Mouse (Mus musculus) lung, embryonic 14.5 days (tissue): Measurements from ENCODE around the gene Pigk. TPM values are rescaled to one million over a fixed set of nuclear protein-coding genes. Genes with fewer than 3 reads are reported as not detected.
"Not testable (repeated sequence)": the region's sequence is repeated elsewhere in the genome, so short reads cannot be mapped to it uniquely, and the experiment has no call there.

Source experiments
- ATAC-seq: fragments of 200-750 bp; cut with Nextera tagmentation; 2 replicates; pipeline ENCODE4 v1.8.0; 2017; ENCODE audit warnings: mild to moderate bottlenecking, moderate TSS enrichment, moderate library complexity; ENCODE audit not compliant: insufficient read depth
- DNase-seq: peaks from one replicate; pipeline ENCODE4 v3.0.0-alpha.2; 2015
- H3K27ac ChIP-seq: fragments of 300-500 bp; sonication (generic); 2 replicates; pipeline ENCODE4 v1.5.1; 2014; ENCODE audit warnings: low read depth, mild to moderate bottlenecking, moderate library complexity
- H3K27me3 ChIP-seq: fragments of 300-500 bp; sonication (generic); 2 replicates; pipeline ENCODE4 v1.6.1; 2014; ENCODE audit warnings: low read length, control low read depth; ENCODE audit not compliant: insufficient read depth
- H3K36me3 ChIP-seq: fragments of 300-500 bp; sonication (generic); 2 replicates; pipeline ENCODE4 v1.6.1; 2014; ENCODE audit warnings: control low read depth; ENCODE audit not compliant: insufficient read depth
- H3K4me1 ChIP-seq: fragments of 300-500 bp; sonication (generic); 2 replicates; pipeline ENCODE4 v1.6.1; 2014; ENCODE audit warnings: antibody characterized with exemption, control low read depth; ENCODE audit not compliant: insufficient read depth
- H3K4me2 ChIP-seq: fragments of 300-500 bp; sonication (generic); 2 replicates; pipeline ENCODE4 v1.6.1; 2014; ENCODE audit warnings: mild to moderate bottlenecking
- H3K4me3 ChIP-seq: fragments of 300-500 bp; sonication (generic); 2 replicates; pipeline ENCODE4 v1.5.1; 2014; ENCODE audit warnings: low read depth, low read length
- H3K9ac ChIP-seq: fragments of 300-500 bp; sonication (generic); 2 replicates; pipeline ENCODE4 v1.6.1; 2014
- H3K9me3 ChIP-seq: fragments of 300-500 bp; sonication (generic); 2 replicates; pipeline ENCODE4 v1.6.1; 2016; ENCODE audit warnings: low read depth, low read length, control low read depth
- CTCF ChIP-seq: IDR thresholded peaks from 2 replicates; pipeline ENCODE4 v1.5.1; 2016; ENCODE audit warnings: antibody characterized with exemption, low read depth
- WGBS: fragments of 180-500 bp; shearing (Covaris S2); extraction: QIAGEN DNeasy Blood & Tissue Kit; methylation state at CpG from one replicate; pipeline ENCODE4 v1.1.7; 2014; 5-methylcytosine and 5-hydroxymethylcytosine counted together
- polyA plus RNA-seq: library from polyadenylated mRNA; unstranded; fragments of >200 nt; fragmentation: Nextera tagmentation; extraction: Ambion mirVana; gene quantifications from 2 replicates; pipeline ENCODE4 v1.2.1, GENCODE M21; 2014

Gene Pigk
- polyA plus RNA-seq, 1 experiment from 2014 or later = 50.3 TPM

DNA sequence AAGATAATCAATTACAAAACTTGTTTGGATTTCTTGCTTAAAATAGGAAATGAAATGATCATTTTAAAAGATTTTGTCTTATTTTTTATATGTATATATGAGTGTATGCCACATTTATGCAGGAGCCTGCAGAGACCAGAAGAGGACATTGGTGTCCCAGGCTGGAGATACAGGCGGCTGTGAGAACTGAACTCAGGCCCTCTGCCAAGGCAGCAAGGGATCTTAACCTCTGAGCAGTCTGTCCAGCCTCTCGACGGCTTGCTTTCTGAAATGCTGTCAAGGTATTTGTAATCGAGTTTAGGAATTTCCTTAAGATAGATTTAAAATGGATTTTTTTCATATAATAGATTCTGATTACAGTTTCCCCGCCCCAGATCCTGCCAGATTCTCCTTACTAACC, 25.4 kb upstream of the Pigk start:
- no peaks in the 10 kb centered on the region for H3K27me3 ChIP-seq
- 51% methylated on average over 5 of the region's 5 CpGs for WGBS
- no peak overlapping the region for H3K4me3 ChIP-seq
- no peak overlapping the region for H3K4me2 ChIP-seq
- DNase-seq = no peak
- TF ChIP-seq CTCF = no peak
- no peaks in the 10 kb centered on the region for H3K36me3 ChIP-seq
- no peak for ATAC-seq
- H3K27ac ChIP-seq = no peak overlapping the region
- no peaks in the 10 kb centered on the region for H3K9me3 ChIP-seq
- H3K9ac ChIP-seq = no peak overlapping the region
- H3K4me1 ChIP-seq = no peaks in the 10 kb centered on the region

GRCm38 (mm10) chr3:152689105-152689504, 24.8 kb upstream of the Pigk start:
- H3K27ac ChIP-seq = no peak overlapping the region
- no peak overlapping the region for H3K4me2 ChIP-seq
- H3K27me3 ChIP-seq = no peaks in the 10 kb centered on the region
- H3K4me3 ChIP-seq = no peak overlapping the region
- H3K9ac ChIP-seq = no peak overlapping the region
- H3K36me3 ChIP-seq = no peaks in the 10 kb centered on the region
- DNase-seq (no peak), ATAC-seq (0 out of 2 replicates have a peak, but pooled peaks have one; percentile 35)
- TF ChIP-seq CTCF = no peak
- H3K4me1 ChIP-seq = no peaks in the 10 kb centered on the region
- WGBS = 69% methylated on average over 9 of the region's 9 CpGs
- no peaks in the 10 kb centered on the region for H3K9me3 ChIP-seq

DNA sequence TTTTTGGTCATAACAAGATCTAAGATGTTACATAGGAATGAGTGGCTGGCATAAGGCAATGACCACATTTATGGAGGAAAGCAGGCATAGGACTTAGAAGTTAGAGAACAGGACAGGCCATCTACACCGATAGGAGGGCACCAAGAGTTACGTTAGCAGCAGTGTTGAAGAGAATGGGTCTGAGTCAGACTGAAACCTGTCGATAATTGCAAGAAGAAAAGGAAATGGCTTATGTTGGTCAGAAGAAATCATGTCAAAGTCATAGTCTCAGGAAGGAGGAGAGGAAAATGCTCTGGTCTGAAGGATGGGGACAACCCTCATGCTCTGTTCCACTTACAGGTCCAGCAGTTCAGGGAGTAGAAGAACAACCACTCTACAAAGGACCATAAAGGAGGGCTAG, 18.9 kb upstream of the Pigk start:
- H3K36me3 ChIP-seq = no peaks in the 10 kb centered on the region
- H3K27ac ChIP-seq = no peak overlapping the region
- ATAC-seq = no peak
- no peak for DNase-seq
- no peaks in the 10 kb centered on the region for H3K9me3 ChIP-seq
- H3K4me3 ChIP-seq = no peak overlapping the region
- no peaks in the 10 kb centered on the region; the same call in 1 of the 2 replicates for H3K27me3 ChIP-seq
- H3K9ac ChIP-seq = no peak overlapping the region
- TF ChIP-seq CTCF = no peak
- no peak overlapping the region for H3K4me2 ChIP-seq
- no peaks in the 10 kb centered on the region for H3K4me1 ChIP-seq
- WGBS = 97% methylated on average over 3 of the region's 3 CpGs

GRCm38 (mm10) chr3:152698017-152698416, 15.9 kb upstream of the Pigk start:
- WGBS = 78% methylated on average over 5 of the region's 5 CpGs
- no peak overlapping the region for H3K9ac ChIP-seq
- TF ChIP-seq CTCF = no peak

GRCm38 (mm10) chr3:152699261-152699660, 14.6 kb upstream of the Pigk start:
- H3K36me3 ChIP-seq = no peaks in the 10 kb centered on the region
- WGBS = 51% methylated on average over 8 of the region's 8 CpGs

More at GRCm38 (mm10) chr3:152698017-152698416, 15.9 kb upstream of the Pigk start:
- Histone ChIP-seq H3K36me3 (no peaks in the 10 kb centered on the region), H3K27ac (no peak overlapping the region), H3K4me1 (no peaks in the 10 kb centered on the region), H3K4me2 (no peak overlapping the region), H3K9me3 (no peaks in the 10 kb centered on the region), H3K27me3 (no peaks in the 10 kb centered on the region; the same call in 1 of the 2 replicates), H3K4me3 (no peak overlapping the region)
- no peak for DNase-seq
- ATAC-seq = no peak

DNA sequence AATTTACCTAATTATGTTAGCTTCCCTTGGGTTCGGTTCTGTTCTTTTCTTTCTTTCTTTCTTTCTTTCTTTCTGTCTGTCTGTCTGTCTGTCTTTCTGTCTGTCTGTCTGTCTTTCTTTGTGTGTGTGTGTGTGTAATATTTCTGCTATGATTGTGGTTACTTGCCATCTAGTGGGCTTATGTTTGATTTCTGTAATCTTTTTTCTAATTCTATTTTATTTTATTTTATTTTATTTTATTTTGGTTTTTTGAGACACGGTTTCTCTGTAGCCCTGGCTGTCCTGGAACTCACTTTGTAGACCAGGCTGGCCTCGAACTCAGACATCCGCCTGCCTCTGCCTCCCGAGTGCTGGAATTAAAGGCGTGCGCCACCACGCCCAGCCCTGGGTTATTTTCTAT, 12.4 kb upstream of the Pigk start:
- H3K9me3 ChIP-seq, H3K4me2 ChIP-seq, H3K4me3 ChIP-seq, DNase-seq, ATAC-seq, H3K36me3 ChIP-seq, H3K9ac ChIP-seq, H3K27me3 ChIP-seq, H3K4me1 ChIP-seq, H3K27ac ChIP-seq: not testable (repeated sequence)
- WGBS = 93% methylated on average over 8 of the region's 8 CpGs

More at GRCm38 (mm10) chr3:152699261-152699660, 14.6 kb upstream of the Pigk start:
- H3K4me3 ChIP-seq = no peak overlapping the region
- TF ChIP-seq CTCF = no peak
- H3K27ac ChIP-seq = no peak overlapping the region
- no peak overlapping the region for H3K4me2 ChIP-seq
- H3K27me3 ChIP-seq = no peaks in the 10 kb centered on the region; the same call in 1 of the 2 replicates
- no peaks in the 10 kb centered on the region for H3K9me3 ChIP-seq
- no peak overlapping the region for H3K9ac ChIP-seq
- no peak for ATAC-seq
- no peak for DNase-seq
- H3K4me1 ChIP-seq = no peaks in the 10 kb centered on the region

DNA sequence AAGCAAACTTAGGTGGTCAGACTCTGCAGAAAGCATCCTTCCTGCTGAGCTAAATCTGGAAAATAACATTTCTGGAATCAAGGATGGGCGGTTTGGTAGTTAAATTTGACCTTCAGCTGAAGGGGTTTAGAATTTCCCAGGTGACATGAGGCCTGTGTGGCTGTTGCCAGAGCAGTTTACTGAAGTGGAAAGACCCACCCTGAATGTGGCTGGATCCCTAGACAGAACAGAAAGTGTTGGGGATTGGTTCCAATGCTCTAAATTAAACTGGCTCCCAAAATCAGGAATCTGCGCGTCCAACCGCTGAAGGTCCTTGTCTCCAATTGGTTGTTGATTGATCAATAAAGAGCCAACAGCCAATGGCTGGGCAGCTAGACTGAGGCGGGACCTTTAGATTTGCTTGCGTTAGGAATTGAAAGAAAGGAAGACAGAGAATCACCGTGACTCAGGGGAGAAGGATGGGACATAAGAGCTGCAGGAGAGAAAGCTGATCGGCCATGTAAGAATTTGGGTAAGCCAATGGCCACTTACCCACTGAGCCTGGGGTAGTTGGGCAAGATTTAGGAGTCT, 11.5 kb upstream of the Pigk start:
- H3K27ac ChIP-seq = no peak overlapping the region
- no peak overlapping the region for H3K4me3 ChIP-seq
- DNase-seq = peak; percentile 44
- no peaks in the 10 kb centered on the region; the same call in 1 of the 2 replicates for H3K27me3 ChIP-seq
- 0 out of 2 replicates have a peak overlapping the region, but pooled peaks have one; percentile 6 for H3K4me2 ChIP-seq
- H3K36me3 ChIP-seq = no peaks in the 10 kb centered on the region
- TF ChIP-seq CTCF = no peak
- ATAC-seq = no peak
- WGBS = 57% methylated on average over 8 of the region's 8 CpGs
- no peak overlapping the region for H3K9ac ChIP-seq
- H3K4me1 ChIP-seq = no peaks in the 10 kb centered on the region
- no peaks in the 10 kb centered on the region for H3K9me3 ChIP-seq
